Mouse (Mus musculus) heart, postnatal 0 days (tissue): ENCODE results near the gene Krtdap.

Experiments
- CTCF ChIP-seq: IDR thresholded peaks from 2 replicates; pipeline ENCODE4 v1.5.1; 2016; ENCODE audit warnings: antibody characterized with exemption, control low read depth, low read depth
- EP300 ChIP-seq: IDR thresholded peaks from 2 replicates; pipeline ENCODE4 v1.6.1; 2016; ENCODE audit warnings: antibody characterized with exemption, low read depth

GRCm38 (mm10) chr7:30804026-30804715 lies 16.5 kb downstream of the Krtdap start:
- no peak for TF ChIP-seq CTCF
- TF ChIP-seq EP300 = no peak
